ENCODE assay signal across 32 mouse cellular contexts in the genomic region with DNA sequence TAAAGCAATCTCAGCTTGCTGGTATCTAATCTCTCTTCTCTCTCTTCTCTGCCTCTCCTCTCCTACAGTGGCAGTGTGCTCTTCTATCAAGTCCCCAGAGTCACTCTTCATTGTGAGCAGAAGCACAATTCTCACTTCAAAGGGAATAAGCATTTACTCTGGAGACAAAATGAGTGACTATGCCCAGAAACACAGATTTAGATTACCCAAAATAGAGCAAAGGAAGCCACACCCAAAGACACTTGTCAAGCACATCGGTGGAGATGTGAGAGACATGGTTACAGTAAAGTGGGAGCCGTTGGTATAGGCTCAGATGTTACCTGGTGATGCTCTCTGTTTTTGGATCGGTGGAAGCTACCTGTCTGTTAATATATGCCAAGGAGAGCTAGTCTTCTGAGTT. TPM values are rescaled to one million over a fixed set of nuclear protein-coding genes. Genes with fewer than 3 reads are reported as not detected.
DNase-seq lines count a peak whose midpoint lies in the region; TF ChIP-seq lines count a peak whose summit lies in the region.
"Had no signal": no experiment of that assay in that cellular context is flagged by ENCODE, and none has a peak within 500 bp of the region (broad histone marks: within the 10 kb centered on the region; RNA-seq: fewer than 3 reads in every experiment).

No protein-coding gene starts in this region.

- intact Hi-C loops in heart, postnatal 36 days (cut with DNase I) = no loop called here

- 21% methylated on average over 3 of the region's 3 CpGs for WGBS in spleen, adult 2 months
- 31% methylated on average over 3 of the region's 3 CpGs for WGBS in bone marrow, adult 2 months

- TF ChIP-seq POLR2A in spleen, adult 2 months (IDR thresholded peaks at IDR 0.05; ENCODE audit: low read depth, low read length) = no peak
- no peak for TF ChIP-seq POLR2A in bone marrow, adult 2 months (IDR thresholded peaks at IDR 0.05; ENCODE audit: borderline replicate concordance, control insufficient read depth, low read depth, low read length)

- no peak for TF ChIP-seq CTCF in spleen, adult 2 months (IDR thresholded peaks at IDR 0.05; ENCODE audit: extremely low read depth, insufficient read depth, insufficient read length, insufficient replicate concordance)
- no peak for TF ChIP-seq CTCF in bone marrow, adult 2 months (IDR thresholded peaks at IDR 0.05; ENCODE audit: control insufficient read depth, insufficient read depth, low read length)

- H3K27me3 ChIP-seq in spleen, adult 2 months (ENCODE audit: control insufficient read depth, insufficient read depth, low read length) = no peaks in the 10 kb centered on the region
- H3K27me3 ChIP-seq: embryonic facial prominence, embryonic 12.5 days; embryonic facial prominence, embryonic 15.5 days; forebrain, embryonic 12.5 days; heart, embryonic 12.5 days; hindbrain, embryonic 12.5 days; hindbrain, embryonic 15.5 days; intestine, embryonic 15.5 days had no signal

- DNase-seq in heart, adult 11 months = peak; percentile 44
- DNase-seq in heart, postnatal 36 days = no peak
- DNase-seq in spleen, adult 2 months (ENCODE audit: low read depth in 1 of 2, low spot score in 2 of 2) = no peak
- DNase-seq in spleen, adult 18-20 months = no peak
- DNase-seq in naive thymus-derived CD4-positive, alpha-beta T cell, adult 2 months (ENCODE audit: low read depth) = peak; percentile 61
- no peak for DNase-seq in left cerebral cortex, adult 11 months (ENCODE audit: low spot score)
- DNase-seq in left cerebral cortex, adult 8-10 months (ENCODE audit: low spot score in 2 of 2) = no peak
- DNase-seq: adrenal gland, adult 8-10 months; adrenal gland, postnatal 25 days; cerebellum, adult 18-20 months; cerebellum, adult 9-10 months; cerebellum, postnatal 14 days; gastrocnemius, postnatal 25 days; heart, postnatal 14 days; kidney, adult 11 months had no signal

- H3K36me3 ChIP-seq in spleen, adult 2 months (ENCODE audit: control insufficient read depth, insufficient read depth, low read length) = peaks cover 4% of the 10 kb centered on the region; the same call in 1 of the 2 replicates
- H3K36me3 ChIP-seq: embryonic facial prominence, embryonic 12.5 days; embryonic facial prominence, embryonic 15.5 days; forebrain, embryonic 12.5 days; heart, embryonic 12.5 days; hindbrain, embryonic 12.5 days; hindbrain, embryonic 15.5 days; intestine, embryonic 15.5 days had no signal

- peak overlapping the region; percentile 2; the same call in 1 of the 2 replicates for H3K4me3 ChIP-seq in spleen, adult 2 months (ENCODE audit: extremely low read depth, insufficient read depth, insufficient read length)
- H3K4me3 ChIP-seq in bone marrow, adult 2 months (replicated peaks; ENCODE audit: control insufficient read depth, low read depth, low read length) = no peak overlapping the region
- H3K4me3 ChIP-seq: embryonic facial prominence, embryonic 12.5 days; embryonic facial prominence, embryonic 15.5 days; erythroblast, embryonic 14.5 days; forebrain, embryonic 12.5 days; heart, embryonic 12.5 days; hindbrain, embryonic 12.5 days; hindbrain, embryonic 15.5 days; intestine, embryonic 15.5 days had no signal

- peak overlapping the region; percentile 62; the same call in 1 of the 2 replicates for H3K27ac ChIP-seq in spleen, adult 2 months (ENCODE audit: insufficient read depth, low read length)
- H3K27ac ChIP-seq in bone marrow, adult 2 months (ENCODE audit: control insufficient read depth, insufficient read depth, low read depth, low read length, poor library complexity) = peak overlapping the region; percentile 63
- H3K27ac ChIP-seq: embryonic facial prominence, embryonic 12.5 days; embryonic facial prominence, embryonic 15.5 days; forebrain, embryonic 12.5 days; hindbrain, embryonic 12.5 days; hindbrain, embryonic 15.5 days; intestine, embryonic 15.5 days had no signal

- peaks cover 26% of the 10 kb centered on the region; the same call in 1 of the 2 replicates for H3K4me1 ChIP-seq in spleen, adult 2 months (ENCODE audit: control insufficient read depth, insufficient read depth, insufficient read length)
- peaks cover 7% of the 10 kb centered on the region for H3K4me1 ChIP-seq in bone marrow, adult 2 months (ENCODE audit: control insufficient read depth, insufficient read depth, low read length)
- H3K4me1 ChIP-seq: embryonic facial prominence, embryonic 12.5 days; embryonic facial prominence, embryonic 15.5 days; hindbrain, embryonic 12.5 days had no signal

RNA-seq across cellular contexts. Expression of a gene that starts 26.6 kb away (rescaled TPM):
- total RNA-seq in heart, postnatal 36 days (2021) = not detected
- 0.62 and 1.7 TPM in 2 replicates for polyA plus RNA-seq in spleen, adult 2 months (2012; rRNA removed)
- polyA plus RNA-seq in bone marrow, adult 2 months (2011; ENCODE audit: insufficient read depth, insufficient read length, low replicate concordance, missing spikeins) = 0.68 TPM in 1 of 2 replicates, not detected in the other
- total RNA-seq in left cerebral cortex, adult 8-10 months (2022) = under 1 TPM in 2 of 4 experiments, not detected in 2; 0.46 to 0.70 TPM
- total RNA-seq: adrenal gland, postnatal 25 days; common myeloid progenitor, adult 5-6 weeks; ES-E14; gastrocnemius, adult 8-10 months; gastrocnemius, postnatal 25 days had no signal
- polyA plus RNA-seq: activated CD4-positive, CD25-positive, alpha-beta regulatory T cell, adult 4 months; C2C12; embryonic facial prominence, embryonic 12.5 days; embryonic facial prominence, embryonic 15.5 days; forebrain, embryonic 12.5 days; forebrain, embryonic 16.5 days; frontal cortex, adult 2 months; heart, embryonic 12.5 days; hindbrain, embryonic 12.5 days; hindbrain, embryonic 15.5 days had no signal

RNA-seq across cellular contexts. Expression of a gene that starts 26.7 kb away (rescaled TPM):
- not detected for total RNA-seq in heart, postnatal 36 days (2021)
- 0.23 and 0.53 TPM in 2 replicates for polyA plus RNA-seq in spleen, adult 2 months (2012; rRNA removed)
- polyA plus RNA-seq in bone marrow, adult 2 months (2011; ENCODE audit: insufficient read depth, insufficient read length, low replicate concordance, missing spikeins) = 2.3 TPM in 1 of 2 replicates, not detected in the other
- total RNA-seq in left cerebral cortex, adult 8-10 months (2022) = under 1 TPM in 1 of 4 experiments, not detected in 3; 0.82 TPM
- total RNA-seq: adrenal gland, postnatal 25 days; ES-E14; gastrocnemius, postnatal 25 days; heart, postnatal 14 days had no signal
- polyA plus RNA-seq: activated CD4-positive, CD25-positive, alpha-beta regulatory T cell, adult 4 months; C2C12; embryonic facial prominence, embryonic 12.5 days; embryonic facial prominence, embryonic 15.5 days; erythroblast, embryonic 14.5 days; forebrain, embryonic 12.5 days; forebrain, embryonic 16.5 days; frontal cortex, adult 2 months; heart, embryonic 12.5 days; heart, embryonic 16.5 days; hindbrain, embryonic 12.5 days; hindbrain, embryonic 15.5 days; intestine, embryonic 15.5 days had no signal

RNA-seq across cellular contexts. Expression of a gene that starts 34.6 kb away (rescaled TPM):
- total RNA-seq in heart, postnatal 36 days (2021) = not detected
- polyA plus RNA-seq in spleen, adult 2 months (2012; rRNA removed) = 5.0 and 9.6 TPM in 2 replicates
- polyA plus RNA-seq in bone marrow, adult 2 months (2011; ENCODE audit: insufficient read depth, insufficient read length, low replicate concordance, missing spikeins) = 2.7 and 4.9 TPM in 2 replicates
- total RNA-seq in left cerebral cortex, adult 8-10 months (2022) = under 1 TPM in 1 of 4 experiments, not detected in 3; 0.17 TPM
- total RNA-seq: adrenal gland, postnatal 25 days; gastrocnemius, adult 8-10 months; gastrocnemius, postnatal 25 days had no signal
- polyA plus RNA-seq: C2C12; embryonic facial prominence, embryonic 12.5 days; erythroblast, embryonic 14.5 days; forebrain, embryonic 16.5 days; heart, embryonic 12.5 days; hindbrain, embryonic 12.5 days; hindbrain, embryonic 15.5 days had no signal

RNA-seq across cellular contexts. Expression of a gene that starts 38.2 kb away (rescaled TPM):
- under 1 TPM in 1 of 2 experiments, not detected in 1; 0.38 TPM for total RNA-seq in heart, postnatal 36 days (2021)
- polyA plus RNA-seq in spleen, adult 2 months (2012; rRNA removed) = 16.3 and 22.9 TPM in 2 replicates
- polyA plus RNA-seq in bone marrow, adult 2 months (2011; ENCODE audit: insufficient read depth, insufficient read length, low replicate concordance, missing spikeins) = 6.2 and 16.8 TPM in 2 replicates
- 1 to 10 TPM in 3 of 4 experiments, under 1 TPM in 1; 0.84 to 1.7 (median 1.4) TPM for total RNA-seq in left cerebral cortex, adult 8-10 months (2022)
- total RNA-seq: ES-E14; gastrocnemius, adult 8-10 months had no signal
- polyA plus RNA-seq: C2C12; erythroblast, embryonic 14.5 days had no signal

Comparison
In these comparisons a context has a peak if more than half of its experiments do, and no peak if none do; other contexts are left out.
1. DNase-seq: peak in heart, adult 11 months (single experiment) and naive thymus-derived CD4-positive, alpha-beta T cell, adult 2 months (single experiment); none in heart, postnatal 36 days (0 of 2), spleen, adult 2 months (0 of 2), spleen, adult 18-20 months (0 of 2), left cerebral cortex, adult 11 months (single experiment) and left cerebral cortex, adult 8-10 months (0 of 2).